Mouse (Mus musculus) E14TG2a.4 (cell line): Measurements from ENCODE around the gene Xrcc1.
A peak's percentile ranks its signal among the peaks of the same experiment; 100 is the strongest.

Source experiments
- H3K27me3 ChIP-seq: 2 replicates; pipeline ENCODE4 v1.6.1; 2014; ENCODE audit warnings: low read length, control low read depth; ENCODE audit not compliant: insufficient read depth
- H3K36me3 ChIP-seq: 2 replicates; pipeline ENCODE4 v1.6.1; 2014; ENCODE audit warnings: low read length, control low read depth; ENCODE audit not compliant: insufficient read depth
- H3K4me1 ChIP-seq: replicated peaks from 2 replicates; pipeline ENCODE4 v1.6.1; 2014; ENCODE audit warnings: low read depth, low read length, control low read depth
- H3K4me3 ChIP-seq: replicated peaks from 2 replicates; pipeline ENCODE4 v1.5.1; 2014; ENCODE audit warnings: mild to moderate bottlenecking, low read length
- H3K9me3 ChIP-seq: 2 replicates; pipeline ENCODE4 v1.6.1; 2014; ENCODE audit warnings: low read length, control low read depth
- CTCF ChIP-seq: conservative IDR thresholded peaks from 2 replicates; pipeline ENCODE4 v1.5.1; 2014; ENCODE audit warnings: low read length
- NANOG ChIP-seq: IDR thresholded peaks from 2 replicates; pipeline ENCODE4 v1.6.1; 2014; ENCODE audit warnings: borderline replicate concordance, low read length, mixed read lengths
- POU5F1 ChIP-seq: IDR thresholded peaks from 2 replicates; pipeline ENCODE4 v1.6.1; 2014; ENCODE audit warnings: low read length, borderline replicate concordance

Xrcc1 gene

GRCm38 (mm10) chr7:24621193-24621592, 75.1 kb downstream of the Xrcc1 start:
- H3K36me3 ChIP-seq = no peaks in the 10 kb centered on the region
- H3K27me3 ChIP-seq = peaks cover 23% of the 10 kb centered on the region
- peaks cover 9% of the 10 kb centered on the region for H3K9me3 ChIP-seq
- no peak overlapping the region for H3K4me3 ChIP-seq
- peak; percentile 83 for TF ChIP-seq CTCF
- no peak for TF ChIP-seq NANOG
- TF ChIP-seq POU5F1 = no peak
- peaks cover 25% of the 10 kb centered on the region for H3K4me1 ChIP-seq

- peaks cover 9% of the 10 kb centered on the region for H3K9me3 ChIP-seq
- H3K36me3 ChIP-seq = no peaks in the 10 kb centered on the region
- peaks cover 11% of the 10 kb centered on the region; the same call in 1 of the 2 replicates for H3K27me3 ChIP-seq
- H3K4me1 ChIP-seq = peaks cover 38% of the 10 kb centered on the region
- no peak for TF ChIP-seq NANOG
- peak; percentile 50 for TF ChIP-seq CTCF
- no peak overlapping the region for H3K4me3 ChIP-seq
Measured at GRCm38 (mm10) chr7:24622967-24623366, 76.9 kb downstream of the Xrcc1 start.
